Mouse (Mus musculus): Measurements from ENCODE around the gene Pars2. TPM values are rescaled to one million over a fixed set of nuclear protein-coding genes. Genes with fewer than 3 reads are reported as not detected.

The Pars2 gene
- polyA plus RNA-seq (2012; rRNA removed) = 11.9 and 19.5 TPM in 2 replicates

DNA sequence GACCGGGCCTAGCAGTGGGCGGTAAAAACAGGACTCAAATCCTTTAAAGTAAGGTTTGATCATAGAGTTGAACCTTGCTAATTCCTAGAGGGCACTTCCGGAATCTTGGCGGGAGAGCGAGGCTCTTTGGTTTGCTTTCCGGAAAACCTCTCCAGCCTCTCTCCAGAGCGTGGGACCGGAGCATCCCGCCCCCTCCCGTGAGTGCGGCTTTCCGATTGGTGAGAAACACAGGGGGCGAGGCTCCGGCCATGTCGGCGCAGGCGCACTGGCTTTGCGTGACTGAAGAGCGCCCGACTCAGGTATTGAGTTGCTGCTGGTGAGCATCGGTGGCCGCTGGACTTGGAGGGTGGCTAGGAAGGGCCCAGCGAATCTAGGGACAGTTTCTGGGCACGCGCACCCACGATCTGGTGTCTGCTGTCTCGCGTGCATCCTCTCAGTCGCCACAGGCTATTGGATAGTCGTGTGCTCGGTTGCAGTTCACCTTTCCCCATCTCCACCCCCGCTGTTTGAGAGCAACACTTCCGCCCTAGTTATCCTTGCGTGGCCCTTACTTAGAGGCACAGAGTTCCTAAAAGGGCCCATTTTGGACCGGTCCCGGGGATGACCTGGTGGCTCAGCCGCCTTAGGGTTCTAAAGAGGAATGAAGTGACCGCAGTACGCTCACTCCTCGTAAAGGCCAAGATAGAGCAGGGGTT, at the start of gene Pars2:
Gene Pars2, plus strand, starts transcription at position 237 of the 695 bp plus-strand sequence.

DNA sequence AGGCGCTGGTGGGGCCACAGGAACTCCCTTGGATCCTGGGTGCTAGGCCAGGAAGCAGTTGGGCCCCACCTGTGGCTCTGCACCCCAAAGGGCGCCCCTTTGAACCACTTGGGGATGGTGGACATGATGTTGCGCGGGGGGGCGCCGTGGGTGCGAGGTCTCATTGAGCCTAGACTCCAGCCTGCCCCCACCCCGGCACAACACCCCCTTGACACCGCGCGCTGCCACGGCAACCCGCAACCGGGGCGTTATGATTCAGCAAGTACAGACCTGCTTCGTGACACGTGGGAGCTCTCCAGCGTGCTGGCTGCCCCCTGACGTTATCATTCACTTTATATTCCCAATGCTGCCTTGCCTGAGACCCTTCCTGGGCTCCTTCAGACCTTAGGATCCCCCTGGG, 33.8 kb upstream of the Pars2 start, which contains the start of gene Lexm:
Gene Lexm, minus strand, starts transcription at position 186 of the 400 bp plus-strand sequence.

DNA sequence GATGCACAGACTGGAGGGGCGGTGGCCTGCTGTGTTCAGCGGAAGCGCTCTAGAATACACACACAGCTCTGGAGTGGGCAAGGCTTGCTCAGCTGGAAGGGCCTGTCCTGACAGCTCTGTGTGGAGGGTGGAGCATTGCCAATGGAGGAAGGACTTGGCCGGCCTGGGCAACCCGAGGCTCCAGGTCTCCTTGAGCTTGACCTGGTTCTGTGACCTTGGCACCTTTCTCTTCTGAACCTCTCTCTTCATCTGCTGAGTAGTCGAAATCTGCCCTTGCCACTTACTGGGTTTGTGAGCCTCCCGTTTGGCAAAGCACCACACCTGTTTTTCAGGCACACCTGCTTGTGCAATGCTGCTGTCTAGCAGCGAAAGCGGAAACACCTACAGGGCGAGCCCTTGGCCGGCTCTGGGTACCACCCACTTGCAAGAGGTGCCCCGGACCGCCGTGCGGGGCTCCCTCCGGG, 28.8 kb upstream of the Pars2 start, which contains the start of gene Ttc22:
Gene Ttc22, plus strand, starts transcription at position 403 of the 464 bp plus-strand sequence.

GRCm38 (mm10) chr4:106678442-106679118, 27.7 kb downstream of the Pars2 start, which contains the start of gene Ttc4:
Ttc4 (minus strand) TSS chr4:106678944.

Other genes starting within 250 kb of the Pars2 start
- 0.61 and 1.3 TPM in 2 replicates for gene Pcsk9, start 186.7 kb upstream of the Pars2 start, polyA plus RNA-seq (2012; rRNA removed)
- 0.05 and 0.17 TPM in 2 replicates for gene Bsnd, start 158.8 kb upstream of the Pars2 start, polyA plus RNA-seq (2012; rRNA removed)
- 146 and 162 TPM in 2 replicates for gene Dhcr24, start 90.0 kb upstream of the Pars2 start, polyA plus RNA-seq (2012; rRNA removed)
- not detected in 2 replicates for gene Lexm, start 33.8 kb upstream of the Pars2 start, polyA plus RNA-seq (2012; rRNA removed)
- gene Ttc22, start 28.6 kb upstream of the Pars2 start, polyA plus RNA-seq (2012; rRNA removed) = 2.0 TPM in 2 replicates
- 50.9 and 53.1 TPM in 2 replicates for gene Ttc4, start 27.9 kb downstream of the Pars2 start, polyA plus RNA-seq (2012; rRNA removed)
- 5.2 and 6.6 TPM in 2 replicates for gene Mroh7, start 79.9 kb downstream of the Pars2 start, polyA plus RNA-seq (2012; rRNA removed)
- 12.7 and 14.8 TPM in 2 replicates for gene Fam151a, start 82.8 kb downstream of the Pars2 start, polyA plus RNA-seq (2012; rRNA removed)
- gene Acot11, start 153.9 kb downstream of the Pars2 start, polyA plus RNA-seq (2012; rRNA removed) = 10.8 and 13.7 TPM in 2 replicates